Mouse (Mus musculus) intestine, embryonic 16.5 days (tissue): Measurements from ENCODE around the gene Nav3. TPM values are rescaled to one million over a fixed set of nuclear protein-coding genes. Genes with fewer than 3 reads are reported as not detected.

Experiments
- ATAC-seq: fragments of 200-750 bp; cut with Nextera tagmentation; 2 replicates; pipeline ENCODE4 v1.8.0; 2017; ENCODE audit warnings: moderate TSS enrichment, moderate library complexity
- H3K27ac ChIP-seq: fragments of 300-500 bp; sonication (generic); 2 replicates; pipeline ENCODE4 v1.5.1; 2014; ENCODE audit warnings: mild to moderate bottlenecking, low read length
- H3K27me3 ChIP-seq: fragments of 300-500 bp; sonication (generic); replicated peaks from 2 replicates; pipeline ENCODE4 v1.6.1; 2014; ENCODE audit warnings: low read length, control low read depth, mixed read lengths; ENCODE audit not compliant: control insufficient read depth, insufficient read depth
- H3K36me3 ChIP-seq: fragments of 300-500 bp; sonication (generic); 2 replicates; pipeline ENCODE4 v1.6.1; 2014; ENCODE audit warnings: low read length, control low read depth; ENCODE audit not compliant: control insufficient read depth, insufficient read depth
- H3K4me1 ChIP-seq: fragments of 300-500 bp; sonication (generic); 2 replicates; pipeline ENCODE4 v1.6.1; 2014; ENCODE audit warnings: low read length, control low read depth, mixed read lengths; ENCODE audit not compliant: control insufficient read depth, insufficient read depth
- H3K4me2 ChIP-seq: fragments of 300-500 bp; sonication (generic); 2 replicates; pipeline ENCODE4 v1.6.1; 2014; ENCODE audit warnings: low read depth, low read length, control low read depth
- H3K4me3 ChIP-seq: fragments of 300-500 bp; sonication (generic); 2 replicates; pipeline ENCODE4 v1.5.1; 2014; ENCODE audit warnings: mild to moderate bottlenecking, low read length
- H3K9ac ChIP-seq: fragments of 300-500 bp; sonication (generic); 2 replicates; pipeline ENCODE4 v1.6.1; 2014; ENCODE audit warnings: low read depth, low read length
- H3K9me3 ChIP-seq: fragments of 300-500 bp; sonication (generic); 2 replicates; pipeline ENCODE4 v1.6.1; 2016; ENCODE audit warnings: low read length, control low read depth; ENCODE audit not compliant: control insufficient read depth
- WGBS: fragments of 180-500 bp; shearing (Covaris S2); extraction: QIAGEN DNeasy Blood & Tissue Kit; methylation state at CpG from one replicate; pipeline ENCODE4 v1.1.7; 2014; 5-methylcytosine and 5-hydroxymethylcytosine counted together
- polyA plus RNA-seq: library from polyadenylated mRNA; unstranded; fragments of >200 nt; fragmentation: Nextera tagmentation; extraction: Ambion mirVana; gene quantifications from 2 replicates; pipeline ENCODE4 v1.2.1, GENCODE M21; 2015

Nav3 gene
- polyA plus RNA-seq, 1 experiment from 2014 or later = 0.75 TPM

DNA sequence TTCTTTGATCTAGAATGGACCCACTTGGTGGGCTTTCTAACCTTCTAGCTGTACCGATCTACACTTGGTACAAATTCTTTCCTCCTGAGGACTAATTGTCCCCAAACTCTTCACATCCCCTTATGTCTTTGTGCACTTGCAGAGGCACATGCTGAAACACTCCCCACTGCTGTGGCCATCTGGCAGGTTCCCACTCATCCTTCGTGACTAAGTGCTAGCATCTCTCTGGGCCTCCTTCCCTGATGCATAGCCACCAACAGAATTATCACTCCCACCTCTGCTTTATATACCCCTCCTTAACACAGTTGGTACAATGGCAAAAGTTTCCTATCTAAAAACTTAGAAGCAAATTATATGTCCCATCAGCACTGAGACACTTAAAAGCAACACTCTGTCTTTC lies 15.6 kb downstream of the Nav3 start:
- Histone ChIP-seq H3K36me3 (no peaks in the 10 kb centered on the region), H3K27ac (no peak overlapping the region), H3K9ac (no peak overlapping the region), H3K4me2 (no peak overlapping the region), H3K9me3 (no peaks in the 10 kb centered on the region), H3K4me1 (no peaks in the 10 kb centered on the region), H3K4me3 (no peak overlapping the region), H3K27me3 (no peaks in the 10 kb centered on the region)
- no peak for ATAC-seq
- 77% methylated on average over 2 of the region's 2 CpGs for WGBS

DNA sequence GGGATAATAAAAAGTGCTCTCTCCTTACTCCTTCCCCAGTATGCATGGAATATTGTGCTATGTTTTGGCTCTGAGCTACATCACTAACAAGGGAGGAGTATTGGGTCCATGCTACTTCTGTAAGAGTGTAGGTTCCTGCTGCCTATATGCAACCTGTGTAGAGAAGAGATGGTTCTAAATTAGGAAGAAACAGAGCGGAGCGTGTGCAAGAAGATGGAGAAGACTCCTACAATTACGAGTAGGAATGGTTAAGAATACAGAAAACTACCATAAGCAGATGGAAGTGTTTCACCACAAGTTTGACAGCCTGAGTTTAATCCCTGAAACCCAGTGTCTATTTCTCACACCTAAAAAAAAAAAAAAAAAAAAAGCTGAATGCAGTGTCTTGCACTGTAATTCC lies 24.9 kb downstream of the Nav3 start:
- no peak for ATAC-seq
- Histone ChIP-seq H3K27me3 (no peaks in the 10 kb centered on the region), H3K36me3 (no peaks in the 10 kb centered on the region), H3K4me1 (no peaks in the 10 kb centered on the region), H3K4me2 (no peak overlapping the region), H3K9me3 (no peaks in the 10 kb centered on the region), H3K4me3 (no peak overlapping the region), H3K27ac (no peak overlapping the region), H3K9ac (no peak overlapping the region)
- 90% methylated on average over 3 of the region's 3 CpGs for WGBS

- Histone ChIP-seq H3K4me1 (no peaks in the 10 kb centered on the region), H3K36me3 (no peaks in the 10 kb centered on the region), H3K9ac (no peak overlapping the region), H3K4me2 (no peak overlapping the region), H3K9me3 (no peaks in the 10 kb centered on the region), H3K27ac (no peak overlapping the region), H3K4me3 (no peak overlapping the region), H3K27me3 (no peaks in the 10 kb centered on the region)
- WGBS = 74% methylated on average over 6 of the region's 6 CpGs
- ATAC-seq = no peak
These were observed 26.4 kb downstream of the Nav3 start for GRCm38 (mm10) chr10:110429578-110429977.

GRCm38 (mm10) chr10:110429052-110429451 lies 27.0 kb downstream of the Nav3 start:
- H3K9ac ChIP-seq = no peak overlapping the region
- no peaks in the 10 kb centered on the region for H3K36me3 ChIP-seq
- WGBS = 81% methylated on average over 2 of the region's 2 CpGs
- no peak overlapping the region for H3K27ac ChIP-seq
- H3K4me3 ChIP-seq = no peak overlapping the region
- H3K27me3 ChIP-seq = no peaks in the 10 kb centered on the region
- ATAC-seq = no peak
- no peaks in the 10 kb centered on the region for H3K4me1 ChIP-seq
- H3K4me2 ChIP-seq = no peak overlapping the region
- no peaks in the 10 kb centered on the region for H3K9me3 ChIP-seq

DNA sequence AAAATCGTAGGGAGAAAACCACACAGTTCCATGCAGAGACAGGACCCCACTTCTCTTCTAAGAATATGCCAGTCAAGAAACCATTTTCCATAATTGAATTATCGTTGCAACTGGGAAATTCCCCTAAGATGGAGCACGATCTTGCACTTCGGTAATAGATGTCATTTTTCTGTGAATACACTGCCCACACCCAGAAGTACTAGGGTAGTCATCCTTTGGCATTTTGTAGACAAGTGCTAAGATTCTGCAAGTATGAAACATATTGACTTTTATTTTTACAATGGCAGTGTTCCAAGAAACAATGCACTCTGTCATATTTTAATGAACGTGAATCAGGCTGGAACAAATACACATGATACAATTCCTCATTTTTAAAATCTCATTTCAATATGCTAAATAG lies 34.5 kb downstream of the Nav3 start:
- WGBS = 85% methylated on average over 5 of the region's 5 CpGs
- Histone ChIP-seq H3K4me1 (no peaks in the 10 kb centered on the region), H3K36me3 (no peaks in the 10 kb centered on the region), H3K27me3 (no peaks in the 10 kb centered on the region), H3K9me3 (no peaks in the 10 kb centered on the region), H3K27ac (no peak overlapping the region), H3K4me2 (no peak overlapping the region), H3K4me3 (no peak overlapping the region), H3K9ac (no peak overlapping the region)
- no peak for ATAC-seq

DNA sequence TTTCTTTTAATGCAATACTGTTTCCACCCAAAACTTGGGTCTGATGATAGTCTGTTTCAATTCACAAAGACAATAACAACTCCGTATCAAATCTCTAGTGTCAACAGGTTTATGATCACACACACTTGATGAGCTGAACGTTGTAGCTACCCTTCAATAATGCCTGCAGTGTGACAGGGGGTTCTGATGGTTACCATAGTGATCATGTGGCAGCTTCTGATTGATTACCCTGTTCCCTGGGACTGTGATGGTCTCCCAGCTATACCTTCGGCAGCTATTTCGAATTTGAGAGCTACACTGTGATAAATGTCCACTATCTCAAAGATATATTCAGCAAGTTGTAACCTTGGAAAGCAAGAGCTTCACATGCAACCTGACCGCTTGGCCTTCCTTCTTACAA lies 39.0 kb downstream of the Nav3 start:
- H3K4me2 ChIP-seq = no peak overlapping the region
- no peaks in the 10 kb centered on the region for H3K27me3 ChIP-seq
- no peak overlapping the region for H3K9ac ChIP-seq
- no peaks in the 10 kb centered on the region for H3K9me3 ChIP-seq
- no peak overlapping the region for H3K27ac ChIP-seq
- H3K4me1 ChIP-seq = no peaks in the 10 kb centered on the region
- WGBS = 60% methylated on average over 5 of the region's 5 CpGs
- H3K36me3 ChIP-seq = no peaks in the 10 kb centered on the region
- ATAC-seq = no peak
- no peak overlapping the region for H3K4me3 ChIP-seq

GRCm38 (mm10) chr10:110415624-110416023 lies 40.4 kb downstream of the Nav3 start:
- no peak overlapping the region for H3K27ac ChIP-seq
- no peaks in the 10 kb centered on the region for H3K4me1 ChIP-seq
- no peaks in the 10 kb centered on the region for H3K36me3 ChIP-seq
- no peak overlapping the region for H3K4me3 ChIP-seq
- 45% methylated on average over 3 of the region's 3 CpGs for WGBS
- H3K27me3 ChIP-seq = no peaks in the 10 kb centered on the region
- H3K9ac ChIP-seq = no peak overlapping the region
- H3K9me3 ChIP-seq = no peaks in the 10 kb centered on the region
- ATAC-seq = no peak
- no peak overlapping the region for H3K4me2 ChIP-seq

DNA sequence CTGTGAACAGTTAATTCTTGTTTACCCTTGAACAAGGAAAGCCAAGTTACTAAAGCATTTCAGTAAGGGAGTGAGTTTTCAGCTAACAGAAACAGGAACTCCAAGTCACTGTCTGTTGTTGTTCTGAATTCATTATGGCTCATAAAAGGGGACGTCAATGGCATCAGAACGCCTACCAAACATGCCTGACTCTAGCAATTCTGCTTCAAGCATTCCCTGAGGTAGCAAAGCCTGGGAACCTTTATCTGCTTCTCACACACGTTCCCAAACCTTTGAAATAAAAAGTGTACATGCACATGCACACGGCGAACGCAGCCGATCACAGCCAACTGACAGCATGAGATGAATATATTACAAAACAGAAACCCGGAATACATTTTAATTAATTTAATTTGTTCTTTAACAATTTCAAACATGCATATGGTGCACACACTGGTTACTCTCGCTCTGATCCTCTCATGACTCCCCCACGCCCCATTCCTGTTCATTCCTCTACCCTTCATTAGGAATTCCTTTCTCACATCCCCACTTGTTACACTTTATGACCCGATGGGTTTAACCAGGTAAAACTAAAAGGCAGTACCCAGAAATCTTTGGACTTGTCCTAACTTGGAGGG lies 42.6 kb downstream of the Nav3 start:
- no peak overlapping the region for H3K9ac ChIP-seq
- H3K27ac ChIP-seq = no peak overlapping the region
- H3K4me3 ChIP-seq = no peak overlapping the region
- ATAC-seq = no peak
- 81% methylated on average over 11 of the region's 11 CpGs for WGBS
- no peaks in the 10 kb centered on the region for H3K9me3 ChIP-seq
- no peak overlapping the region for H3K4me2 ChIP-seq
- no peaks in the 10 kb centered on the region for H3K4me1 ChIP-seq
- H3K27me3 ChIP-seq = no peaks in the 10 kb centered on the region
- no peaks in the 10 kb centered on the region for H3K36me3 ChIP-seq

GRCm38 (mm10) chr10:110402950-110403349 lies 53.1 kb downstream of the Nav3 start:
- WGBS = 86% methylated on average over 2 of the region's 2 CpGs
- no peak overlapping the region for H3K9ac ChIP-seq
- no peaks in the 10 kb centered on the region for H3K9me3 ChIP-seq

GRCm38 (mm10) chr10:110400642-110401041 lies 55.4 kb downstream of the Nav3 start:
- ATAC-seq = no peak
- Histone ChIP-seq H3K4me3 (no peak overlapping the region), H3K9ac (no peak overlapping the region), H3K27ac (no peak overlapping the region), H3K27me3 (no peaks in the 10 kb centered on the region), H3K4me2 (no peak overlapping the region), H3K9me3 (no peaks in the 10 kb centered on the region), H3K4me1 (no peaks in the 10 kb centered on the region), H3K36me3 (no peaks in the 10 kb centered on the region)
- WGBS = 85% methylated on average over 6 of the region's 6 CpGs

More at GRCm38 (mm10) chr10:110402950-110403349, 53.1 kb downstream of the Nav3 start:
- Histone ChIP-seq H3K4me2 (no peak overlapping the region), H3K27ac (no peak overlapping the region), H3K4me1 (no peaks in the 10 kb centered on the region), H3K27me3 (no peaks in the 10 kb centered on the region), H3K36me3 (no peaks in the 10 kb centered on the region), H3K4me3 (no peak overlapping the region)
- ATAC-seq = no peak
